Mouse (Mus musculus) forebrain, embryonic 15.5 days (tissue): ENCODE data around the gene Git2. TPM values are rescaled to one million over a fixed set of nuclear protein-coding genes. Genes with fewer than 3 reads are reported as not detected.

Experiments
- ATAC-seq: fragments of 200-750 bp; cut with Nextera tagmentation; replicated peaks from 2 replicates; pipeline ENCODE4 v1.8.0; 2017; ENCODE audit warnings: mild to moderate bottlenecking, moderate TSS enrichment, moderate library complexity
- H3K27ac ChIP-seq: fragments of 300-500 bp; sonication (generic); replicated peaks from 2 replicates; pipeline ENCODE4 v1.5.1; 2015; ENCODE audit warnings: mild to moderate bottlenecking, inconsistent platforms
- H3K27me3 ChIP-seq: fragments of 300-500 bp; sonication (generic); 2 replicates; pipeline ENCODE4 v1.6.1; 2015; ENCODE audit warnings: inconsistent platforms
- H3K36me3 ChIP-seq: fragments of 300-500 bp; sonication (generic); 2 replicates; pipeline ENCODE4 v1.6.1; 2015; ENCODE audit warnings: mild to moderate bottlenecking, inconsistent platforms
- H3K4me1 ChIP-seq: fragments of 300-500 bp; sonication (generic); 2 replicates; pipeline ENCODE4 v1.6.1; 2015; ENCODE audit warnings: inconsistent platforms
- H3K4me2 ChIP-seq: fragments of 300-500 bp; sonication (generic); replicated peaks from 2 replicates; pipeline ENCODE4 v1.6.1; 2015; ENCODE audit warnings: mild to moderate bottlenecking, inconsistent platforms
- H3K4me3 ChIP-seq: fragments of 300-500 bp; sonication (generic); 2 replicates; pipeline ENCODE4 v1.5.1; 2015; ENCODE audit warnings: mild to moderate bottlenecking, inconsistent platforms
- H3K9ac ChIP-seq: fragments of 300-500 bp; sonication (generic); replicated peaks from 2 replicates; pipeline ENCODE4 v1.6.1; 2015; ENCODE audit warnings: mild to moderate bottlenecking, inconsistent platforms
- H3K9me3 ChIP-seq: fragments of 300-500 bp; sonication (generic); 2 replicates; pipeline ENCODE4 v1.6.1; 2016; ENCODE audit warnings: inconsistent platforms
- WGBS: fragments of 180-500 bp; shearing (Covaris S2); methylation state at CpG from one replicate; pipeline ENCODE4 v1.1.7; 2015; ENCODE audit warnings: mixed read lengths; 5-methylcytosine and 5-hydroxymethylcytosine counted together
- polyA plus RNA-seq: library from polyadenylated mRNA; unstranded; fragments of >200 nt; fragmentation: Nextera tagmentation; extraction: Ambion mirVana; gene quantifications from 2 replicates; pipeline ENCODE4 v1.2.1, GENCODE M21; 2015

The Git2 gene
- polyA plus RNA-seq, 1 experiment from 2014 or later, result 46.6 TPM

- no peak overlapping the region for H3K27ac ChIP-seq
- H3K27me3 ChIP-seq, result no peaks in the 10 kb centered on the region
- H3K4me2 ChIP-seq, result no peak overlapping the region
- H3K4me3 ChIP-seq, result no peak overlapping the region
- H3K36me3 ChIP-seq, result peaks cover 58% of the 10 kb centered on the region
- no peaks in the 10 kb centered on the region for H3K4me1 ChIP-seq
- no peak for ATAC-seq
- no peak overlapping the region for H3K9ac ChIP-seq
- 77% methylated on average over 10 of the region's 10 CpGs for WGBS
- no peaks in the 10 kb centered on the region for H3K9me3 ChIP-seq
Measured at GRCm38 (mm10) chr5:114730129-114730528, 45.2 kb downstream of the Git2 start.

GRCm38 (mm10) chr5:114728160-114728559, 47.2 kb downstream of the Git2 start:
- Histone ChIP-seq H3K36me3 (peaks cover 59% of the 10 kb centered on the region), H3K4me1 (no peaks in the 10 kb centered on the region), H3K9me3 (no peaks in the 10 kb centered on the region), H3K9ac (no peak overlapping the region), H3K4me3 (no peak overlapping the region), H3K4me2 (no peak overlapping the region), H3K27me3 (no peaks in the 10 kb centered on the region), H3K27ac (no peak overlapping the region)
- 83% methylated on average over 10 of the region's 10 CpGs for WGBS
- no peak for ATAC-seq

GRCm38 (mm10) chr5:114722846-114723245, 52.5 kb downstream of the Git2 start:
- no peak overlapping the region for H3K9ac ChIP-seq
- H3K27ac ChIP-seq, result no peak overlapping the region
- H3K9me3 ChIP-seq, result no peaks in the 10 kb centered on the region
- no peak overlapping the region for H3K4me2 ChIP-seq
- no peaks in the 10 kb centered on the region for H3K27me3 ChIP-seq
- H3K4me3 ChIP-seq, result no peak overlapping the region
- H3K4me1 ChIP-seq, result no peaks in the 10 kb centered on the region
- peaks cover 53% of the 10 kb centered on the region for H3K36me3 ChIP-seq
- no peak for ATAC-seq
- WGBS, result 94% methylated on average over 13 of the region's 13 CpGs

DNA sequence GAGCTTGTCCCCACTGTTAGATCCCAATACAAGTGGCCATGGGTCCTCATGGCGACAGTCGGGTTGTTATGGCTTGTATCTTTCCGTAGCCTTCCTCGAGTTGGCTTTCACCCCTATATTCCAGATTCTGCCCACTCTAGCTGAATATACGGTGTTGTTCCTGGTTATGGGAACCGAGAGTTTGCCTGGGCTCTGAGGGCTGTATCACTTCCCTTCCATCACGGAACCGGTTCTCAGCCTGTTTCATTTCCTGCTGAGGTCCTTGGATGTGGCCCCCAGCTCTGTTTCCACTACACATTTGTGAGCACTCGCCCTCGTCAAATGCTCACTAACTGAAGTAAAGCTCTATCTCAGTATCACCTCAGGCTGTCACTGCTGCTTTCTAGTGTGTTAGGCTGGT, 53.3 kb downstream of the Git2 start:
- ATAC-seq, result no peak
- Histone ChIP-seq H3K36me3 (peaks cover 57% of the 10 kb centered on the region), H3K27ac (no peak overlapping the region), H3K4me1 (no peaks in the 10 kb centered on the region), H3K9me3 (no peaks in the 10 kb centered on the region), H3K4me2 (no peak overlapping the region), H3K4me3 (no peak overlapping the region), H3K27me3 (no peaks in the 10 kb centered on the region), H3K9ac (no peak overlapping the region)
- WGBS, result 91% methylated on average over 10 of the region's 10 CpGs

- Histone ChIP-seq H3K27ac (no peak overlapping the region), H3K4me1 (no peaks in the 10 kb centered on the region), H3K36me3 (peaks cover 66% of the 10 kb centered on the region), H3K4me2 (no peak overlapping the region), H3K9me3 (no peaks in the 10 kb centered on the region), H3K27me3 (no peaks in the 10 kb centered on the region), H3K4me3 (no peak overlapping the region), H3K9ac (no peak overlapping the region)
- ATAC-seq, result no peak
- WGBS, result 93% methylated on average over 11 of the region's 11 CpGs
Measured at GRCm38 (mm10) chr5:114720784-114721183, 54.5 kb downstream of the Git2 start.

- 96% methylated on average over 6 of the region's 6 CpGs for WGBS
- Histone ChIP-seq H3K27me3 (no peaks in the 10 kb centered on the region), H3K9me3 (no peaks in the 10 kb centered on the region), H3K4me3 (no peak overlapping the region), H3K4me2 (no peak overlapping the region), H3K36me3 (peaks cover 75% of the 10 kb centered on the region), H3K4me1 (no peaks in the 10 kb centered on the region), H3K27ac (no peak overlapping the region), H3K9ac (no peak overlapping the region)
- ATAC-seq, result no peak
Measured at GRCm38 (mm10) chr5:114719928-114720270, 55.4 kb downstream of the Git2 start.

- Histone ChIP-seq H3K4me1 (no peaks in the 10 kb centered on the region), H3K36me3 (peaks cover 75% of the 10 kb centered on the region), H3K4me3 (no peak overlapping the region), H3K27me3 (no peaks in the 10 kb centered on the region), H3K4me2 (no peak overlapping the region), H3K9me3 (no peaks in the 10 kb centered on the region), H3K9ac (no peak overlapping the region), H3K27ac (no peak overlapping the region)
- WGBS, result 93% methylated on average over 20 of the region's 20 CpGs
- no peak for ATAC-seq
Measured at GRCm38 (mm10) chr5:114719003-114719927, 56.1 kb downstream of the Git2 start.

- Histone ChIP-seq H3K4me3 (no peak overlapping the region), H3K27me3 (no peaks in the 10 kb centered on the region), H3K36me3 (peaks cover 74% of the 10 kb centered on the region), H3K9me3 (no peaks in the 10 kb centered on the region), H3K9ac (no peak overlapping the region), H3K27ac (no peak overlapping the region), H3K4me2 (no peak overlapping the region), H3K4me1 (no peaks in the 10 kb centered on the region)
- ATAC-seq, result no peak
- 88% methylated on average over 13 of the region's 13 CpGs for WGBS
Measured at GRCm38 (mm10) chr5:114718483-114718882, 56.8 kb downstream of the Git2 start.

- Histone ChIP-seq H3K9ac (no peak overlapping the region), H3K27ac (no peak overlapping the region), H3K4me2 (no peak overlapping the region), H3K27me3 (no peaks in the 10 kb centered on the region), H3K4me1 (no peaks in the 10 kb centered on the region), H3K4me3 (no peak overlapping the region), H3K36me3 (peaks cover 80% of the 10 kb centered on the region), H3K9me3 (no peaks in the 10 kb centered on the region)
- no peak for ATAC-seq
- 94% methylated on average over 8 of the region's 8 CpGs for WGBS
Measured at GRCm38 (mm10) chr5:114717937-114718336, 57.4 kb downstream of the Git2 start.

DNA sequence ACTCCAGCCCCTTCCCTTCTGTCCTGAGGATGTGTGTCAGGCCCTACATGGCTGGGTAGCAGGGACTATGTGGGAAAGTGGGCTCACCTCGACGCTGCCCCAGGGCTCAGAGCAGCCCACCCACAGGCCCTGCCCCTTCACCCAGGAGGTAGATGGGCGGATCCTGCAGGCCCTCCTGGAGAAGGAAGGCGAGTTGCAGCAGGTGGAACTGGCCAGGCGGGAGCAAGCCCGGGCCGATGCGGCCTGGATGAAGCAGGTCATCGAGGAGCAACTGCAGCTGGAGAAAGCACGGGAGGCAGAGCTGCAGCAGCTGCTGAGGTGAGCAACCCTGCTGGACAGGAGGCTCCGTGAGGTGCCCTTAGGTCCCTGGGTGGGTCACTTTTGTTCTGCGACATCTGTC, 58.0 kb downstream of the Git2 start:
- no peak overlapping the region for H3K4me2 ChIP-seq
- no peak for ATAC-seq
- no peaks in the 10 kb centered on the region for H3K4me1 ChIP-seq
- H3K36me3 ChIP-seq, result peaks cover 79% of the 10 kb centered on the region
- no peak overlapping the region for H3K27ac ChIP-seq
- WGBS, result 93% methylated on average over 12 of the region's 12 CpGs
- H3K4me3 ChIP-seq, result no peak overlapping the region
- no peaks in the 10 kb centered on the region for H3K27me3 ChIP-seq
- no peak overlapping the region for H3K9ac ChIP-seq
- no peaks in the 10 kb centered on the region for H3K9me3 ChIP-seq

GRCm38 (mm10) chr5:114714551-114714950, 60.8 kb downstream of the Git2 start:
- Histone ChIP-seq H3K9ac (no peak overlapping the region), H3K4me3 (no peak overlapping the region), H3K4me2 (no peak overlapping the region), H3K4me1 (no peaks in the 10 kb centered on the region), H3K36me3 (peaks cover 72% of the 10 kb centered on the region), H3K9me3 (no peaks in the 10 kb centered on the region), H3K27me3 (no peaks in the 10 kb centered on the region), H3K27ac (no peak overlapping the region)
- WGBS, result 89% methylated on average over 18 of the region's 18 CpGs
- no peak for ATAC-seq

DNA sequence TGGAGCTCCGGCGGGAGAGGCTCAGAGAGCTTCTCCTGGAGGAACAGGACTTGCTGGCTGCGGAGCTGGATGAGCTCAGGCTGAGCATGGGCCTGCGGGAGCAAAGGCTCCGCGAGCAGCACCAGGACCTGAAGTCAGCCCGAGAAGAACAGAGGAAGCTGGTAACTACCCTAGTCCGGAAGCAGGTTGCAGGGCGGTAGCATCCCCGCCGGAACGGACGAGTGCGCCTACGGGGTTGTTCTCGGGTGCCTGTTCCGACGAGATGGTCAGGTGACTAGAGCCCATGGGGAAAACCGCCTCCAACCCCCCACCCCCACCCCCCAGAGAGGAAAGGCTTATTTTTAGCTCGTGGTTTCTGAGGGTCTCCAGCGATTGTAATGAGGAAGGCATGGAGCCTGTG, 66.0 kb downstream of the Git2 start:
- WGBS, result 94% methylated on average over 21 of the region's 21 CpGs
- peaks cover 29% of the 10 kb centered on the region for H3K36me3 ChIP-seq
- ATAC-seq, result no peak

DNA sequence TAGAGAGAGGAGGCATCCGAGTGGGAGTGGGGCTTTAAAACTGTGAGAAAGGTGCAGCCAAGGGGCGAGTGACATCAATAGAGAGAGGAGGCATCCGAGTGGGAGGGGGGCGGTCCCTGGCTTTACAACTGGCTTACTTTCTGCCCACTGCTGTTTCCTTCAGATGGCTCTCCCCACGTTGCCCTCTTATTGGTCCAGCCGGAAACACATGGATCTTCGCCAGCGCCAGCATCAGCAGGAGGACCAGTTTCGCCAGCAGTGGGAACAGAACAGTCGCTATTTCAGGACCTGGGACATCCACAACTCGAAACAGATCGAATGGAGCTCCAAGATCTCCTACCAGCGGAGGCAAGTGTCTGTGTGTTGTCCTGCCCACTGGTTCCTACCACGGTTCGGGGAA, 66.8 kb downstream of the Git2 start:
- peaks cover 24% of the 10 kb centered on the region for H3K36me3 ChIP-seq
- WGBS, result 53% methylated on average over 15 of the region's 15 CpGs
- peaks cover 11% of the 10 kb centered on the region for H3K4me1 ChIP-seq
- no peaks in the 10 kb centered on the region for H3K9me3 ChIP-seq
- no peak overlapping the region for H3K27ac ChIP-seq
- H3K4me2 ChIP-seq, result peak overlapping the region; percentile 62
- peak overlapping the region; percentile 82 for H3K9ac ChIP-seq
- peak overlapping the region; percentile 99 for H3K4me3 ChIP-seq
- no peak for ATAC-seq
- no peaks in the 10 kb centered on the region for H3K27me3 ChIP-seq

More for the DNA sequence above, 66.0 kb downstream of the Git2 start:
- H3K27me3 ChIP-seq, result no peaks in the 10 kb centered on the region
- no peak overlapping the region for H3K27ac ChIP-seq
- no peak overlapping the region for H3K9ac ChIP-seq
- H3K9me3 ChIP-seq, result no peaks in the 10 kb centered on the region
- peaks cover 11% of the 10 kb centered on the region for H3K4me1 ChIP-seq
- H3K4me2 ChIP-seq, result no peak overlapping the region
- H3K4me3 ChIP-seq, result no peak overlapping the region
